ENCODE assay signal across 8 mouse cellular contexts in the genomic region with DNA sequence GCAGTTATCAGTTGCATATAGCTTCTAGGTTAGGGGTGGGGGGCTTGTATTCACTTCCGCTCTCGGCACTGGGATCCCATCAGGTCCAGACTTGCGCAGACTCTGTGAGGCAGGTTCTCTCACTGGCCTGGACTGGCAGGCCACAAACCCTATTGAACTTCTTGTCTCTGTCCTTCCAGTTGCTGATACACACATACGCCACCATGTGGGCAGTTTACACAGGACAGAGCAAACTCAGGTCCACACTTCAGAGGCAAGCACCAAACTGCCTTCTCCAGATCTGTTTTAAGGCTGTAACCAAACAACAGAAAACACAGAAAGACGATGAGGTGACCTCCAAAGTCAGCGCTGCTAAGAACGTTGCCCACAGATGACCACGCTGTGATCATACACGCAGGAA.
DNase-seq lines count a peak whose midpoint lies in the region; ATAC-seq and TF ChIP-seq lines count a peak whose summit lies in the region.
"Had no signal": no experiment of that assay in that cellular context is flagged by ENCODE, and none has a peak within 500 bp of the region (broad histone marks: within the 10 kb centered on the region; RNA-seq: fewer than 3 reads in every experiment).

No protein-coding gene starts in this region.

- 0 out of 2 replicates have a peak, but pooled peaks cover 3% of the 10 kb centered on the region for H3K36me3 ChIP-seq in liver, postnatal 0 days (replicated peaks; ENCODE audit: insufficient read depth, low read length)

- peak; percentile 12 for DNase-seq in left cerebral cortex, postnatal 4 days
- no peak for DNase-seq in left cerebral cortex, adult 11 months (ENCODE audit: low spot score)
- DNase-seq in Patski (ENCODE audit: low read depth, low spot score) = no peak
- peak; percentile 53 to 58 for DNase-seq in adrenal gland, postnatal 36 days
- DNase-seq in liver, postnatal 0 days = peak; percentile 49
- DNase-seq in right cerebral cortex, postnatal 14 days = no peak
- no peak for DNase-seq in layer of hippocampus, adult 18-20 months (ENCODE audit: low spot score in 2 of 2)

- peaks cover 16% of the 10 kb centered on the region for H3K4me1 ChIP-seq in liver, postnatal 0 days (ENCODE audit: insufficient read depth)

- H3K4me2 ChIP-seq in liver, postnatal 0 days (ENCODE audit: low read depth, low read length) = no peak overlapping the region
- H3K4me2 ChIP-seq: neural tube, embryonic 12.5 days had no signal

- no peak for ATAC-seq in Patski
- ATAC-seq in liver, postnatal 0 days = peak; percentile 50; the same call in 1 of the 2 replicates

- H3K27ac ChIP-seq in liver, postnatal 0 days (ENCODE audit: low read depth) = no peak overlapping the region
- H3K27ac ChIP-seq: neural tube, embryonic 12.5 days had no signal

- WGBS in liver, postnatal 0 days (ENCODE audit: insufficient replicate concordance) = 78% methylated on average over 9 of the region's 9 CpGs

- in situ Hi-C loops in Patski (cut with MboI; ENCODE audit: low pct_unique_long_range_greater_than_20kb) = no loop called here

- no peak overlapping the region for H3K4me3 ChIP-seq in liver, postnatal 0 days (ENCODE audit: low read depth, low read length)
- H3K4me3 ChIP-seq: neural tube, embryonic 12.5 days had no signal

- CTCF ChIA-PET in Patski (lab: Charles Lee) = interaction anchor here (1.0 to 2.3 kb wide), 4 partner anchors 9 to 85 kb away, joined by 4 to 6 read pairs (median 4); no protein-coding TSS in a partner anchor

- TF ChIP-seq CTCF in Patski (IDR thresholded peaks at IDR 0.05) = peak; percentile 80
- peak; percentile 64 for TF ChIP-seq CTCF in liver, postnatal 0 days (IDR thresholded peaks at IDR 0.05; ENCODE audit: low read depth)

- no peak overlapping the region for H3K9ac ChIP-seq in liver, postnatal 0 days (replicated peaks)
- H3K9ac ChIP-seq: neural tube, embryonic 12.5 days had no signal

- no peak for TF ChIP-seq EP300 in liver, postnatal 0 days (IDR thresholded peaks at IDR 0.05; ENCODE audit: low read depth)

- POLR2A ChIA-PET in Patski (lab: Charles Lee) = no interaction called here

- intact Hi-C loops in left cerebral cortex, postnatal 4 days (cut with DNase I) = no loop called here

- H3K9me3 ChIP-seq in liver, postnatal 0 days (ENCODE audit: low read length) = no peaks in the 10 kb centered on the region
- H3K9me3 ChIP-seq: neural tube, embryonic 12.5 days had no signal

- no peaks in the 10 kb centered on the region for H3K27me3 ChIP-seq in Patski
- H3K27me3 ChIP-seq in liver, postnatal 0 days (ENCODE audit: insufficient read depth, low read length) = no peaks in the 10 kb centered on the region
- H3K27me3 ChIP-seq: neural tube, embryonic 12.5 days had no signal

Comparison
In these comparisons a context has a peak if more than half of its experiments do, and no peak if none do; other contexts are left out.
1. DNase-seq: peak in left cerebral cortex, postnatal 4 days (single experiment), adrenal gland, postnatal 36 days (2 of 2) and liver, postnatal 0 days (single experiment); none in left cerebral cortex, adult 11 months (single experiment), Patski (single experiment), right cerebral cortex, postnatal 14 days (single experiment) and layer of hippocampus, adult 18-20 months (0 of 2).